Mouse (Mus musculus) testis, adult 2 months (tissue): ENCODE data around the gene Nhlrc2.

Experiments used
- CTCF ChIP-seq: fragments of 200-500 bp; IDR thresholded peaks from 2 replicates; pipeline ENCODE4 v1.5.1; 2012; ENCODE audit warnings: low read depth, mild to moderate bottlenecking, inconsistent platforms, low read length, moderate library complexity; ENCODE audit not compliant: control insufficient read depth, insufficient read depth, insufficient replicate concordance
- POLR2A ChIP-seq: fragments of 200-500 bp; IDR thresholded peaks from 2 replicates; pipeline ENCODE4 v1.6.1; 2012; ENCODE audit warnings: low read depth, mild to moderate bottlenecking, inconsistent platforms, low read length, moderate library complexity; ENCODE audit not compliant: control insufficient read depth

- TF ChIP-seq POLR2A (no peak), CTCF (no peak)
These were observed 33.9 kb downstream of the Nhlrc2 start for GRCm38 (mm10) chr19:56581981-56582380.
